Mouse (Mus musculus): ENCODE results near the gene Grin2a.

DNA sequence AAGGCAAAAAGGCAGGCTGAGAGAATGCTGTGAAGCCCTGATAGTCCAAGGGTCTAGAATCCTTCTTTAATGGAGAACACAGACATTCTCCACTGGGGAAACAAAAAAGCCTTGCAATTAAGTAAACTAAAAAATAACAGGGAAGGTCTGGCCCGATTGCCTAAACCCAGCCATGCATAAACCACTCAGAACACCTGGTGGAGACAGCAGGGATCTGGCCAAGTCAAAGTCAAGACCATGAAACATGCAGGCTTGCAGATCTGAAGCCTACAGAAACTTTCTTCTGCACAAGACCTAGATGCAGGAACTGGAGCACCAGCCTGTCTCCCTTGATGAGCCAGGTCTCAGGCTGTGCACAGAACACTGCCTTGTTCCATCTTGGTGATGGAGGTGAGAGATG is 36.0 kb downstream of the Grin2a start:
- no peak for TF ChIP-seq CTCF (IDR thresholded peaks at IDR 0.05; ENCODE audit: low read depth)
- no peak for TF ChIP-seq EP300 (IDR thresholded peaks at IDR 0.05; ENCODE audit: low read depth)
